Mouse (Mus musculus) bone marrow, adult 2 months (tissue): ENCODE results near the gene Fgd3.

ENCODE experiments used
- CTCF ChIP-seq: fragments of 200-500 bp; IDR thresholded peaks from 2 replicates; pipeline ENCODE4 v1.5.1; 2011; ENCODE audit warnings: low read length, control low read depth; ENCODE audit not compliant: control insufficient read depth, insufficient read depth
- POLR2A ChIP-seq: fragments of 200-500 bp; IDR thresholded peaks from 2 replicates; pipeline ENCODE4 v1.6.1; 2011; ENCODE audit warnings: low read depth, mild to moderate bottlenecking, control low read depth, low read length, borderline replicate concordance; ENCODE audit not compliant: control insufficient read depth

- TF ChIP-seq CTCF (no peak), POLR2A (peak; percentile 90)
These were observed 104.4 kb downstream of the Fgd3 start, which contains the start of gene Card19 for GRCm38 (mm10) chr13:49215504-49216219.
